8 mouse cellular contexts compared by ENCODE assay signal in genomic region chr3:89092509-89093090, GRCm38 (mm10). TPM values are rescaled to one million over a fixed set of nuclear protein-coding genes. Genes with fewer than 3 reads are reported as not detected.
DNase-seq lines count a peak whose midpoint lies in the region; ATAC-seq and TF ChIP-seq lines count a peak whose summit lies in the region.

No protein-coding gene starts in this region.

- H3K36me3 ChIP-seq in erythroblast, embryonic 14.5 days (ENCODE audit: control insufficient read depth): peaks cover 44% of the 10 kb centered on the region
- peaks cover 6% of the 10 kb centered on the region for H3K36me3 ChIP-seq in neural tube, embryonic 11.5 days (ENCODE audit: control insufficient read depth, insufficient read depth, low read length)
- peaks cover 32% of the 10 kb centered on the region for H3K36me3 ChIP-seq in limb, embryonic 14.5 days (ENCODE audit: control insufficient read depth, insufficient read depth, low read length)
- H3K36me3 ChIP-seq in stomach, embryonic 15.5 days: peaks cover 18% of the 10 kb centered on the region; the same call in 1 of the 2 replicates

- no peak for DNase-seq in neural tube, embryonic 11.5 days (ENCODE audit: low spot score)
- no peak for DNase-seq in neural tube, embryonic 10.5 days (ENCODE audit: extremely low spot score, low spot score)
- DNase-seq in limb, embryonic 14.5 days (ENCODE audit: low spot score): no peak
- DNase-seq in adipocyte (ENCODE audit: low spot score): no peak

- peaks cover 47% of the 10 kb centered on the region for H3K27me3 ChIP-seq in erythroblast, embryonic 14.5 days (ENCODE audit: control insufficient read depth)
- peaks cover 17% of the 10 kb centered on the region for H3K27me3 ChIP-seq in neural tube, embryonic 11.5 days (ENCODE audit: control insufficient read depth, insufficient read depth, low read length)
- peaks cover 8% of the 10 kb centered on the region; the same call in 1 of the 2 replicates for H3K27me3 ChIP-seq in limb, embryonic 14.5 days (ENCODE audit: control insufficient read depth, insufficient read depth, low read length)
- H3K27me3 ChIP-seq in stomach, embryonic 15.5 days (replicated peaks): peaks cover 6% of the 10 kb centered on the region; the same call in 1 of the 2 replicates

- H3K4me1 ChIP-seq in erythroblast, embryonic 14.5 days (ENCODE audit: control insufficient read depth): peaks cover 71% of the 10 kb centered on the region
- H3K4me1 ChIP-seq in neural tube, embryonic 11.5 days (ENCODE audit: control insufficient read depth, insufficient read depth, low read length): peaks cover 21% of the 10 kb centered on the region
- H3K4me1 ChIP-seq in limb, embryonic 14.5 days (ENCODE audit: control insufficient read depth, insufficient read depth, low read length): peaks cover 34% of the 10 kb centered on the region
- H3K4me1 ChIP-seq in stomach, embryonic 15.5 days: peaks cover 28% of the 10 kb centered on the region

- peaks cover 5% of the 10 kb centered on the region for H3K9me3 ChIP-seq in erythroblast, embryonic 14.5 days (ENCODE audit: control insufficient read depth, low read length)
- H3K9me3 ChIP-seq in neural tube, embryonic 11.5 days (ENCODE audit: control insufficient read depth, low read length): no peaks in the 10 kb centered on the region
- H3K9me3 ChIP-seq in limb, embryonic 14.5 days (ENCODE audit: control insufficient read depth, low read length): no peaks in the 10 kb centered on the region
- no peaks in the 10 kb centered on the region for H3K9me3 ChIP-seq in stomach, embryonic 15.5 days

- ATAC-seq in erythroblast, adult 5-6 weeks (replicated peaks; ENCODE audit: low FRiP score, poor library complexity, severe bottlenecking): no peak
- ATAC-seq in neural tube, embryonic 11.5 days (ENCODE audit: insufficient read depth, low FRiP score, low TSS enrichment): peak; percentile 13; the same call in 1 of the 2 replicates
- no peak for ATAC-seq in limb, embryonic 14.5 days (ENCODE audit: low FRiP score, low read depth)
- ATAC-seq in stomach, embryonic 15.5 days (ENCODE audit: insufficient read depth, low FRiP score, low read depth): no peak
- no peak for ATAC-seq in inflammation-experienced regulatory T-cells, adult 6 months

- peak overlapping the region; percentile 35 for H3K4me3 ChIP-seq in erythroblast, embryonic 14.5 days (replicated peaks)
- peak overlapping the region; percentile 57 for H3K4me3 ChIP-seq in neural tube, embryonic 11.5 days (ENCODE audit: low read depth, low read length)
- H3K4me3 ChIP-seq in limb, embryonic 14.5 days (replicated peaks; ENCODE audit: low read length): peak overlapping the region; percentile 69
- H3K4me3 ChIP-seq in stomach, embryonic 15.5 days (replicated peaks): peak overlapping the region; percentile 63

- TF ChIP-seq POLR2A in limb, embryonic 14.5 days (IDR thresholded peaks at IDR 0.05; ENCODE audit: borderline replicate concordance, extremely low read depth, insufficient read depth, insufficient read length): no peak

- no peak overlapping the region for H3K27ac ChIP-seq in neural tube, embryonic 11.5 days (ENCODE audit: low read depth, low read length)
- H3K27ac ChIP-seq in limb, embryonic 14.5 days (replicated peaks; ENCODE audit: low read depth, low read length): no peak overlapping the region
- no peak overlapping the region for H3K27ac ChIP-seq in stomach, embryonic 15.5 days

- H3K4me2 ChIP-seq in neural tube, embryonic 11.5 days (ENCODE audit: low read depth): peak overlapping the region; percentile 99
- H3K4me2 ChIP-seq in limb, embryonic 14.5 days (replicated peaks; ENCODE audit: low read depth, low read length, severe bottlenecking): peak overlapping the region; percentile 100
- peak overlapping the region; percentile 100 for H3K4me2 ChIP-seq in stomach, embryonic 15.5 days

- H3K9ac ChIP-seq in neural tube, embryonic 11.5 days (ENCODE audit: low read length): peak overlapping the region; percentile 54
- H3K9ac ChIP-seq in limb, embryonic 14.5 days (ENCODE audit: low read depth, low read length, severe bottlenecking): peak overlapping the region; percentile 40
- H3K9ac ChIP-seq in stomach, embryonic 15.5 days: no peak overlapping the region

- WGBS in neural tube, embryonic 11.5 days: 13% methylated on average over 11 of the region's 11 CpGs
- WGBS in limb, embryonic 14.5 days: 20% methylated on average over 11 of the region's 11 CpGs
- 29% methylated on average over 11 of the region's 11 CpGs for WGBS in stomach, embryonic 15.5 days

RNA-seq across cellular contexts. Expression of gene Rusc1, which starts 0.5 kb away (rescaled TPM):
- polyA plus RNA-seq in erythroblast, embryonic 14.5 days (2012): 0.34 and 0.49 TPM in 2 replicates
- 0.38 and 2.5 TPM in 2 replicates for total RNA-seq in erythroblast, adult 5-6 weeks (2015; ENCODE audit: low replicate concordance)
- 1.6 and 5.6 TPM in 2 replicates for total RNA-seq in erythroblast, adult 5-6 weeks (2017; ENCODE audit: low replicate concordance)
- 39.2 and 48.9 TPM in 2 replicates for polyA plus RNA-seq in neural tube, embryonic 11.5 days (2014; fragmentation: Nextera tagmentation; extraction: Ambion mirVana)
- 56.6 and 64.2 TPM in 2 replicates for polyA plus RNA-seq in limb, embryonic 14.5 days (2012; rRNA removed)
- polyA plus RNA-seq in limb, embryonic 14.5 days (2014; fragmentation: Nextera tagmentation; extraction: Ambion mirVana): 24.8 and 27.5 TPM in 2 replicates
- polyA plus RNA-seq in stomach, embryonic 15.5 days (2015; fragmentation: Nextera tagmentation; extraction: Ambion mirVana): 20.3 and 21.0 TPM in 2 replicates
- polyA plus RNA-seq in inflammation-experienced regulatory T-cells, adult 6 months (2017; shearing (Covaris generic)): 10 to 100 TPM; 57.4 to 78.0 (median 68.9) TPM

RNA-seq across cellular contexts. Expression of gene Gm43738, which starts 8.3 kb away (rescaled TPM):
- polyA plus RNA-seq in erythroblast, embryonic 14.5 days (2012): 0.09 TPM in 1 of 2 replicates, not detected in the other
- total RNA-seq in erythroblast, adult 5-6 weeks (2015; ENCODE audit: low replicate concordance): not detected in 2 replicates
- not detected in 2 replicates for total RNA-seq in erythroblast, adult 5-6 weeks (2017; ENCODE audit: low replicate concordance)
- 0.12 TPM in 1 of 2 replicates, not detected in the other for polyA plus RNA-seq in neural tube, embryonic 11.5 days (2014; fragmentation: Nextera tagmentation; extraction: Ambion mirVana)
- polyA plus RNA-seq in limb, embryonic 14.5 days (2012; rRNA removed): 0.03 TPM in 1 of 2 replicates, not detected in the other
- polyA plus RNA-seq in limb, embryonic 14.5 days (2014; fragmentation: Nextera tagmentation; extraction: Ambion mirVana): not detected in 2 replicates
- not detected in 2 replicates for polyA plus RNA-seq in stomach, embryonic 15.5 days (2015; fragmentation: Nextera tagmentation; extraction: Ambion mirVana)
- not detected for polyA plus RNA-seq in inflammation-experienced regulatory T-cells, adult 6 months (2017; shearing (Covaris generic))

RNA-seq across cellular contexts. Expression of gene Fdps, which starts 9.2 kb away (rescaled TPM):
- polyA plus RNA-seq in erythroblast, embryonic 14.5 days (2012): 1.1 and 1.3 TPM in 2 replicates
- 17.1 and 33.6 TPM in 2 replicates for total RNA-seq in erythroblast, adult 5-6 weeks (2015; ENCODE audit: low replicate concordance)
- 30.1 and 47.8 TPM in 2 replicates for total RNA-seq in erythroblast, adult 5-6 weeks (2017; ENCODE audit: low replicate concordance)
- polyA plus RNA-seq in neural tube, embryonic 11.5 days (2014; fragmentation: Nextera tagmentation; extraction: Ambion mirVana): 384 TPM in 2 replicates
- 118 and 119 TPM in 2 replicates for polyA plus RNA-seq in limb, embryonic 14.5 days (2012; rRNA removed)
- polyA plus RNA-seq in limb, embryonic 14.5 days (2014; fragmentation: Nextera tagmentation; extraction: Ambion mirVana): 172 and 215 TPM in 2 replicates
- polyA plus RNA-seq in stomach, embryonic 15.5 days (2015; fragmentation: Nextera tagmentation; extraction: Ambion mirVana): 324 and 331 TPM in 2 replicates
- 10 to 100 TPM; 46.3 to 92.3 (median 78.1) TPM for polyA plus RNA-seq in inflammation-experienced regulatory T-cells, adult 6 months (2017; shearing (Covaris generic))

RNA-seq across cellular contexts. Expression of gene Pklr, which starts 43.3 kb away (rescaled TPM):
- 50.9 and 55.5 TPM in 2 replicates for polyA plus RNA-seq in erythroblast, embryonic 14.5 days (2012)
- 22.5 and 23.4 TPM in 2 replicates for total RNA-seq in erythroblast, adult 5-6 weeks (2015; ENCODE audit: low replicate concordance)
- 5.6 and 5.7 TPM in 2 replicates for total RNA-seq in erythroblast, adult 5-6 weeks (2017; ENCODE audit: low replicate concordance)
- 1.5 and 2.4 TPM in 2 replicates for polyA plus RNA-seq in neural tube, embryonic 11.5 days (2014; fragmentation: Nextera tagmentation; extraction: Ambion mirVana)
- polyA plus RNA-seq in limb, embryonic 14.5 days (2012; rRNA removed): 0.27 and 0.50 TPM in 2 replicates
- 0.14 and 0.23 TPM in 2 replicates for polyA plus RNA-seq in limb, embryonic 14.5 days (2014; fragmentation: Nextera tagmentation; extraction: Ambion mirVana)
- polyA plus RNA-seq in stomach, embryonic 15.5 days (2015; fragmentation: Nextera tagmentation; extraction: Ambion mirVana): 16.4 and 19.9 TPM in 2 replicates
- not detected for polyA plus RNA-seq in inflammation-experienced regulatory T-cells, adult 6 months (2017; shearing (Covaris generic))

Comparison
In these comparisons a context has a peak if more than half of its experiments do, and no peak if none do; other contexts are left out.
1. RNA of gene Rusc1, which starts 0.5 kb away (polyA plus RNA-seq): 57.4 to 78.0 TPM in inflammation-experienced regulatory T-cells, adult 6 months, 24.8 to 64.2 TPM in limb, embryonic 14.5 days, 39.2 to 48.9 TPM in neural tube, embryonic 11.5 days and 20.3 to 21.0 TPM in stomach, embryonic 15.5 days; 0.34 to 0.49 TPM in erythroblast, embryonic 14.5 days; every median in the first group is over 10 times any median in the second.
2. RNA of gene Fdps, which starts 9.2 kb away (polyA plus RNA-seq): 384 TPM in neural tube, embryonic 11.5 days, 324 to 331 TPM in stomach, embryonic 15.5 days, 118 to 215 TPM in limb, embryonic 14.5 days and 46.3 to 92.3 TPM in inflammation-experienced regulatory T-cells, adult 6 months; 1.1 to 1.3 TPM in erythroblast, embryonic 14.5 days; every median in the first group is over 10 times any median in the second.
3. Peak in every context shown above with its lines, with median percentiles within 50 percentile points of each other: H3K4me3 ChIP-seq and H3K4me2 ChIP-seq.